Mouse (Mus musculus): Measurements from ENCODE around the gene Btbd9.

The Btbd9 gene

DNA sequence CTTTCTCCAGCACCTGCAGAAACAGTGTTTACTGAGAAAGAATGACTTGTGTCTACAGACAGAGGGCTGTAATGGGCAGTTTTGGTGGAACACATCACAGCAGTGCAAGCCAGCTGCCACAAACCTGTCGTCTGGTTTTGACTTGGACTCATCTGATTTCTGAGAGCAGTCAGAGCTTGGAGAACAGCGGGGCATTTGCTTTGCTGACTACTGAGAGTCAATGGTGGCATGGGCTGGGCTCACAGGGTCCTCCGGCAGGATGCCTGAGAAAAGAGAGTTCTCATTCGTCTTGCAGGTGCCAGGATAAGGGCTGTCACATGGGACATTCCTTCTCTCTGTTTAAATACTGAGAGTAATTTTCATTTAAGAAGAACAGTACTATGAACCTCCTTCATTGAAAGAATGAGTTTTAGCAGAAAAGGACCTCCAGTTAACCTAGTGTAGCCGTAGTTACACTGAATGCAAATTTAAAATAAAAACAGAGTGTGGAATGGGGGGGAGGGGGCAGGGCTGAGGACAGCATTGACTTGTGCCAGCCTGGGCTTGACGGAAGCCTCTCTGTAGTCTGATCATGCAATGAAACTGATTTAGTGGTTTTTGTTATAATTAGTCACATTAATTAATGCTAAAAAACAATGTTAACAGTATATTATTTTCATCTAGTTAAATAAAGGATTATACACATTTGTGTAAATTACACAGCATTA, 122.0 kb downstream of the Btbd9 start:
- DNase-seq (ENCODE audit: low read depth, low spot score): no peak

DNA sequence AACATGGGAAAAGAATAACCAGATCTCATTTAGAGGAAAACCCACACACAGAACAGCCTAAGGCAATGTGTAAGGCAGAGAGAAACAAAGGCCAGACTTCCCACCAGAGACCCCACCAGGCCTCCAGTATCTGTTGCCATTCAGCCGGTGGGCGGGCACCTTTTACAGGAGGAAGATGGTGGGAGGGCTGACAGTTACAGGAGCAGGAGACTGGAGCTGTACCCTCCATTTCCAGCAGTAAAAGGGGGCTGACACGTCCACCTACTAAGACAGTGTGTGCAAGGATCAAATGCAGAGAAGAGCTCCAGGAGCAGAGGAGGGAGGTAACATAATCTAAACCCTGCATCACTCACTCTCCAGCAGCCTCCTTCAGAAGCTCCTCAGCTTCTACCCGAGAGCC, 123.0 kb downstream of the Btbd9 start:
- DNase-seq (ENCODE audit: low read depth, low spot score): no peak

DNA sequence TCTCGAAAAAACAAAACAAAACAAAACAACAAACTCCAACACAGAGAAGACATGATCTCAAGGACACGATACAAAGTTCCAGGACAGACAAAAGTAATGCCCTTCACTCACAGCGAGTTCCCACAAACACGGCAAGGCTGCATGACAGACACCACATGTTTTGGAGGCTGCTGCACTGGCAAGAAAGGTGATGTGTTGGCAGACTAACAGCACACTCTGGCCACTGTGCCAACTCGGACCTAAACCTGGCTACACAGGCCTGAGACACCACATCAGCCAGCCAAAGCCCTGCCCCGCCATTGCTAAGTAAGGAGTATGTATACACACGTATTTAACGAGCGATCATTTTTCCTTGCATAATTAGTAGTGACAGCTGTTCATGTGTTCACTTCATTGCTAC, 123.9 kb downstream of the Btbd9 start:
- no peak for DNase-seq (ENCODE audit: low read depth, low spot score)

DNA sequence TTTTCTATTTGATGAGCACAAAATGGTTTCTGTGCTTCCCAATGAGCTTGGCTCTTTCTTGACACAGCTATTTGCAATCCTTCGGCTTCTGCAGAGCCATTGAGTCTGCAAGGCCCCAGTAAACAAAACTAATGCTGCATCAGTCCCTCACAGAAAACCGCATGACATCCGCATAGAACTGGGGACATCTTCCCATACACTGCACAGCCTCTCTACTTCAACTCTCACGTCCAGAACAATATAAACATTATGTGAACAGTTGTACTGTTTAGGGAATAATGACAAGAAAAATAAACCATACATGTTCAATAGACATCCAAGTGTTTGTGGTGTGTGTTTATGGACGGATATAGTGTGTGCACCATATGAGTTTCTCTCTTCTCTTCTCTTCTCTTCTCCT, 127.7 kb downstream of the Btbd9 start:
- DNase-seq (ENCODE audit: low read depth, low spot score): no peak

DNA sequence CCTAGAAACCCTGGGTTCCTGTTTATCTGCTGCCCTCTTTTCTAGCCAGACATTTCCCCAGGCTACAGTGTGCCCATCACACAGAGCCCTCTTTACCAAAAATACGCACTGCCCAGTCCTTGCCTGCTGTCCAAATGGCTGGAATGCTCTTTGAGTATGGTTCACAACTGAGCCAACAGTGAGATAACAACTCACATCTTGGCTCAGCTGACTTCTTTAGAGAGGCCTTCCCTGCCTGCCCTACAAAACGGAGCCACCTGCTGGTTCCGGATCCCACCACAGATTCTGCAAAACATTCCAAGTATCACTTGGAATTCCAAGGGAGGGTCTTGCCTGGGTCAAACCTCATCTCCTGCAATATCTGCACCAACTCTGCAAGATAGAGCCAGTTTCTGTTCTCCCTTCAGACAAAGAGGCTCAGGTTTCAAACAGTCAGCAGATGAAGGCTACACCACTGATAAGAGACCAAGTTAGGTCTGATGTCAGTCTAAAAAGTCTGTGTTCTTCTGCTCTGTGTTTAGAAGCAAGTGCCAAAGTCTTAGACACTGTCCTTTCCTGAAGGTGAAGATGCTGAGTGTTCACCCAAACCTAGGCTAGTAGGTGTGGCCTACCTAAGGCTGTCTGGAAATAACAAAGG, 130.4 kb downstream of the Btbd9 start:
- DNase-seq (ENCODE audit: low read depth, low spot score): no peak

DNA sequence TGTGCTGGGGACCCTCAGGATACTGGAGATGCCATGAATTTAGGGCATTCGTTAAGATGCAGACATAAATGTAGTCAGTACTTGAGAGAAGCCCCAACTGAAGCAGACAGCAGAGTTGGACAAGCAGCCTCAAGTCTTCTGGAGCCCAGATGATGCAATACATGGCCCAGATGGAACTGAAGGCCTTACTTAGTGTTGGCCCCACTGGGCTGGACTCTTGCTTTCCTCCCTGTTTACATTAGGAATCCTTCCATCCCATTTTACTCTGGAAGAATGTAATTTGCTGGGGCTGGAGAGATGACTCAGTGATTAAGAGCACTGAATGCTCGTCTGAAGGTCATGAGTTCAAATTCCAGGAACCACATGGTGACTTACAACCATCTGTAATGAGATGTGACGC, 136.6 kb downstream of the Btbd9 start:
- no peak for DNase-seq (ENCODE audit: low read depth, low spot score)

DNA sequence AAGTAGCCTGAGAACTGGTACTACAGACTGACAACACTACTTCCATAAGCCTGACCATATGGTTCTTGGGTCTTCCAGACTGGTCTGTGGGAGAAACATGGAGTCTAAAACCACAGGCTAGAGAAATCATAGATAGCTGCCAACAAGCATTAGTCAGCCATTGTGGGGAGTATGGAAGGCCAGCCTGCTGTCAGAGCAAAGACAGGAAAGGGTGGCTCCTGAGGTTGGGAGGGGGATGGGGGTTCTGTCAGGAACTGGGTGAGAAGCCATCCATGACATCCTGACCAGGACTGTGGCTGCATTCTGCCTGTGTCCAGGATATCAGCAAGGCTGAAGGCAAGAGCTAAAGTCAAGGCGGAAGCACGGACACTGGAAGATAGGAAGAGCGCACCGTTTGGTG, 137.5 kb downstream of the Btbd9 start:
- DNase-seq (ENCODE audit: low read depth, low spot score): no peak

DNA sequence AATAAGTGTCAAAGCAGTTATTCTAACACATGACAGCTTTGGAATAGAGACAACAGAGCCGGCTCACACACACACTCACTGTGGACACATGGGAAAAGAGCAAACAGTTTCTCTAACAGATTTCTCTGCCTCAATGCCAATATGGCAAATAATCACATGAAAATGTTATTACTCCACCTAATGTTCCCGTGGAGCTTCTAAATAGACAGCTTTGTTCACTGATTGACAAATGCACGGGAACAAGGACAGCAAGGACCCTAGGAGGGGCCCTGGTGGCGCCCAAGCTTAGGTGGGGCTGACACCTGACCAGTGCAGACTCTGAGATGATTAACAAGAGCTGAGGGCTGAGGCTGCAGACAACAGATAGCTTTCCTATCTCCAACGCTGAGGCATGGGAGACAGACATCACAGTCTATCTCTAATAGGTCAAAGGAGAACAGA, 140.2 kb downstream of the Btbd9 start:
- no peak for DNase-seq (ENCODE audit: low read depth, low spot score)

DNA sequence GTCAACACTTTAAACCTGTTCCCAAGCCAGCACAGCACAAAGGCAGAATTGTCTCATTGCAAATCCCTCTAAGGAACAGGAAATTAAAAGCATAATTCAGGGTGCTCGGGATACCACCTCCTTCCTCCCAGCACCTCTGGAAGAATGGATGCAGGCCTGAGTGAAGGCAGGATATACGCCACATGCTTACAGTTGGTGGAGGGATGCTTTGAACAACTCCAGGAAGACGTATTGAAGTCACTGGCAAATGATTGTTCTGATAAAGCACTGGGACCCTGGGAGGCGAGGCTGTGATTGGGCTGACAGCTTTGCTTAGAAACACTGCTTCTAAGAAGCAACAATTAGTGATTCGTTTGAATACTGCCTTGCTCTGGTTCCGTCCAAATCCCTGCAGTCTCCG, 140.8 kb downstream of the Btbd9 start:
- no peak for DNase-seq (ENCODE audit: low read depth, low spot score)

DNA sequence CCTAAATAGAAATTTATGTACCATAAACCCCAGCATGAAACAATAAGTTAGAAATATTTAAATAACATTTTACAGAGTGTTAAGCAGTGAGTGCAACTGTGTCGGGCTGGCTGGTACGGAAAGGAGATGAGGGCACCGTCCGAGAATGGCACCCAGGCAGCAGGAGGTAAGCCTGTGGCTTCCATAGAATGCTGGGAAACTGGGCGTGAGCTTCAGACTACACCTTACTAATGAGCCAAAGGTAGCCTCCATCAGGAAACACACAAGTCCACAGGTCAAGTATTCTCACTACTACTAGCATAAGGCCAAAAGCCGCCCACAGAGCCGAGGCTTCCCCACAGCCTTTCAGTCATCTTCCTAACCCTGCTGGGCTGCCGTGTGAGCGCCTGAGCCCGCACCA, 144.2 kb downstream of the Btbd9 start:
- DNase-seq (ENCODE audit: low read depth, low spot score): no peak

DNA sequence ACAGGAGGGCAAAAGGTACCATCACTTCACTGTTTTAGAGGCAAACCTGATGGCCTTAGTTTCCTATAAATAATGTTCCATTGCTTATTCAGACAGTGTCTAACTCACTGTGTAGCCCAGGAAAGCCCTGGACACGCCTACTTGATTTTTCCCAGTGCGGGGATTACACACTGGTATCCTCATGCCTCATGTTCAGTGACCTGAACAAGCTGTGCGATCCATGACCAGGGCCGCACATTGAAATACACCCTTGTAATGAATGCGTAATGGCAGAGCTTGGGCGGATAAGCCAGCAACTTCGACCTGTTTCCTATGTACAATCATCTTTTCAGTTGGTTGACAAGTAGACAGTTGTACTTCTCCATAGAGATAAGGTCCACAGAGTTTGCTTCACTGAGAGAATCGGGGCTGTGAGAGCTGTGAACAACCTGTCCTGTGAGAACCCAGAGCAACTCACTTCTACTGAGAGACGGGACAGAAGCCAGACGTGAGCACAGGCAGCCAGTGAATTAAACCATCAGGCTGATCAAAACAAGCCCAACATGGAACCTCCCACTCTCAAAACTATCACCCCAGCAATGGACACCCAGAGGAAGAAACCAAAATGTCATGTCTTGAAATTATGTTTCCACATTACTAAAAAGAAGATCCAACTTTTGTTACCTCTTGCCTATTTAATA, 145.2 kb downstream of the Btbd9 start:
- DNase-seq (ENCODE audit: low read depth, low spot score): no peak

DNA sequence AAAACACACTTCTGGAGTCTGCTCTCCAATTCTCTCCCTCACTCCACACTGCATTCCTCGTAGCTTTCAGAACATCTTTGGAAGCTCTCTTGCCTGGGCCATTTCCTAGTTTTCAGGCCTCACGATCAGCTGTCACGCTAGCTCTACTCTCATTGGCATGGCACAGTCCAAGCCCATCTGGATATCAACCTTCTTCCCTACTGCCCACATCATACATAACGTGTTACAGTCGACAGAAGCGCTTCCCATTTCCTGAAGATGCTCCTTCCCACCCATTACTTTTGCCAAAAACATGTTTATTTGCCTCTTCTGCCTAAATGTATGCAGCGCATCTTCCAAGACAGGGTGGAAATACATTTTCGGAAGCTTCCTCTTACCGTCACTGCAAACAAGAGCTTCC, 147.6 kb downstream of the Btbd9 start:
- DNase-seq (ENCODE audit: low read depth, low spot score): peak; percentile 56

DNA sequence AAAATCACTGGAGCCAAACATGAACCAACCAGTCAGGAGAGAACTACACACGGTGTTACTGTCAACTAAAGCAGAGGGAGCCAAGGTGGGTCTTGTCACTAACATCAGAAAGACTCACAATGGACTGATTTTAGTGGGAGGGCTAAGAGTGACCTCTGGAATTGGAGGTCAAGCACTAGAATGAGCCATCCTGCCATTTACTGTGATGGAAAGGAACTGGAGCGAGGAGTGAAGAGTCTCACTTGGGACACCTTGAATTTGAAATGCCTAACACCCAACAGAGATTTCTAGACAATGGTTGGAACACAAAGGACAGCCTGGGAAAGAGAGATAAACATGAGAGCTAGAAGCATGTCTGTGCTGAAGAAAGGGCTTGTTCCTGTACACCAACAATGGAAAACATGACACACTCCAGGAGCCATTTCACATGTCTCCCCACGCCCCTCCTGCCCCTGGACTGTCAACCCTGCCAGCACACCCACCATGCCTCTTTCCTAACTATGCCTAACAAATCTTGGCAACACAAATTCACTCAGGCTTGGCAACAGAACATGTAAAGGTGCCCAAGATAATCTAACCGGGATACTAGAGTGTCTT, 152.9 kb downstream of the Btbd9 start:
- DNase-seq (ENCODE audit: low read depth, low spot score): no peak

DNA sequence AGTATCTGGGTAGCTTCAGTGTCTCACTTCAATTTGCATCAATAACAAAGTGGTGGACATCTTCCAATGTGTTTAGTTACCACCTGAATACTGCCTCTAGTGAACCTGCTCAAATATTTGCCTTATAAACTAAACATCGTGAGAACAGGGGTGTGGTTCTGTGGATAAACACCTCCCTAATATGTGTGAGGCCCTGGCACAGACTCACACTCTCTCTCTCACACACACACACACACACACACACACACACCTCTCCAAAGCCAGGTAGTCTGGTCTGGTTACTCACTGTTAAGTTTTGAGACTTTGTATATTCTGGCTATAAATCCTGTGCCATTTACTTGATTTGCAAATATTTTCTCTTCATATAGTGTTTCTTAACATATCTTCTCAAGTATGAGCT, 154.0 kb downstream of the Btbd9 start:
- no peak for DNase-seq (ENCODE audit: low read depth, low spot score)

DNA sequence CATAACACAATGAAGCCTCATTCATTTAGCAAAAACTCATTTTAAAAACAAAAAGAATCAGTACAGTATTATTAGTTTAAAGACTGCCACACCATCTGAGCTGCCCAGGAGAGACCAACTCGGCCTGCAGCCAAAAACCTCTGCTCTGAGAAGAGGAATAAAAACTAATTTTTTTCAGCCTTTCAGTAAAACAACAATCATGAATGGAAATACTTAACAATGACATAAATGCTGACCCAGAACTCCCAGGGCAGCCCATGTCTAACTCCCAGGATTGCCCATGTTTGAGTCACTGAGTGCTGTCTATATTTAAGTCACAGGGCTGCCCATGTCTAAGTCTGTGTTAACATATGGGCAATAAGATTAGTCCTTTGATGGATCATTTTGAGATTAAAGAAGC, 155.0 kb downstream of the Btbd9 start:
- DNase-seq (ENCODE audit: low read depth, low spot score): no peak

DNA sequence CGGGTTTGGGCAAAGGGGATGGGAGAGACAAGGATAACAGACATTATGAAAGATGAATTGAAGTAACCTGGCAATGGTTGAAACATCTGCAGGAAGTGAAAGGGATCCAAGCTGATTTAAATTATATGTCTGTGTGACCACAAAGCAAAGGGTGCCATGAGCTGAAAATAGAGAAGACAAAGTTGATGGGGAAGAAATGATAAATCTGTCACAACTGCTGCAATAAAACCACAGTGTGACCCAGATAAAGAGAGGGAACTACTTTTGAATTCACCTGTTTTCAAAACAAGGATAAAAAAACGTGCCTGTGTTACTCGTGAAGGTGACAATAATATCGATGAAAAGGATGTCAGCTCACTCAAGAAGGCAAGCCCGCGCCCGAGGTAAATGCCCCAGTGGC, 156.8 kb downstream of the Btbd9 start:
- DNase-seq (ENCODE audit: low read depth, low spot score): no peak

DNA sequence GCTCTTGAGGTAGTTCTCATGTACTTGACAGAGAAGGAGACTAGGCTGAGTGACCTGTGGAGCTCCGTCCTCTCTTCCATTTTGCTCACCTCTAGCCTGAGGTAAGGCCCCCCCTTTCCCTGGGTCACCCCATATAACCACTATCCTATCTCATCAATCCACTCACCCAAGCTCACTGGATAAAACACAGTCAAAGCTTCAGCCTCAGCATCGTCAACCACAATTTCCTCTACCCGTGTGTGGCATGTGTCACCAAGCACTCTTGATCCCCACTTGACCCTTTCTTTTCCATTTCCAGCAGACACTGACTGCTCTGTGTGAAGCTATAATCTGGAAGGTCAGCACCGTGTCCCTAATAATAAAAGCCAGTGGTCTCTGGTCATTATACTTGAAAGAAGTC, 157.8 kb downstream of the Btbd9 start:
- no peak for DNase-seq (ENCODE audit: low read depth, low spot score)

DNA sequence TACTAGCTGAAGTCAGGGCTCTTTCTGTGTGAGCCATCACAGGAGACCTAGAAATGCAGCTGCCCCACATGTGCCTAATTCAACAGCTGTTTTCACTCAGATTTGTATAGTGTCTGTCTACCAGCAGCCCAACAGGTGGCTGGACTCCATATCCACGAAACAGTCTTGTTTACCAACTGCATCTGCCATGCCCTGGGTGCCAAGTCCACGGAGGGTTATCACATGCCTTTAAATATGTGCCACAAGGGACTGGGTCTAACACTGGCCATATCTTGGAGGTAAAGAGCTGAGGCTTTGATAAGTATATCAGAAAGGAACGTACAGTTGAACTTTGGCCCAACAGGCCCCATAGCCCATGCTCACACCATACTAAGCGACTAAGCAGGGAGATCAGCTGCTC, 159.2 kb downstream of the Btbd9 start:
- DNase-seq (ENCODE audit: low read depth, low spot score): no peak

DNA sequence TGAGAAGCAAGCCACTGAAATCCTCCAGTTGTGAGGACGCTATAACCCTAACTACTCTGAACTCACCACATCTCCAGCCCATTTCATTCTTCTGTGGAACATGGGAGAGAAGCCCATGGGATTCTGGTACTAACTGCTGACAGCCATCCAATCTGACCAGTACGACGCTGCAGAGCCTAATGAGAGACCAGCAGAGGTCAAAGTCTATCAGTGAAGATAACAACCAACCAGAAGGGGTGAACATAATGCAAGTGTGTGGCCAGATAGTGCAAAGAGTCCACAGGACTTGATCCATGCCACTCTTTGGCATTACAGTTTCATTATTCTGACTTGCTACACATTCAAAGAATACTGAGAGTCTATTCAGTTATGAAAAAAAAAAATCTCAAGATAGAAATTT, 160.6 kb downstream of the Btbd9 start:
- DNase-seq (ENCODE audit: low read depth, low spot score): no peak

DNA sequence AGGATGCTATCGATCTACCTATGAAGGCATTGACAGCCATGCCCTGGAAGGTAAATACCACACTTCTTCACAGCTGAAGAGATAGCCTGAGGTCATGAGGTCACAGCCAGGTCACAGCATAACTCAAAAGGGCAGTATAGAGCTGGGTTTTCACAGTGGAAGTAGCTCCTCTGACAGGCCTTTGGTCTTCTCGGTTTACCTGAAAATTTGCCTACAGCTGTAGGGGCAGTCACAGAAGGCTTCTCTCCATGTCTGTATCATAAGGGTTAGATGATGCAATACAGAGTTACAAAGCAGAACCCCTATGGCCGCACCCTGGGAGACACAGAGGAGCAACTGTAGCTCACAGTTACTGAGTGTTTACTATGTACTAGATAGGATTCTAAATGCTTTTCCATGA, 163.3 kb downstream of the Btbd9 start:
- no peak for DNase-seq (ENCODE audit: low read depth, low spot score)

DNA sequence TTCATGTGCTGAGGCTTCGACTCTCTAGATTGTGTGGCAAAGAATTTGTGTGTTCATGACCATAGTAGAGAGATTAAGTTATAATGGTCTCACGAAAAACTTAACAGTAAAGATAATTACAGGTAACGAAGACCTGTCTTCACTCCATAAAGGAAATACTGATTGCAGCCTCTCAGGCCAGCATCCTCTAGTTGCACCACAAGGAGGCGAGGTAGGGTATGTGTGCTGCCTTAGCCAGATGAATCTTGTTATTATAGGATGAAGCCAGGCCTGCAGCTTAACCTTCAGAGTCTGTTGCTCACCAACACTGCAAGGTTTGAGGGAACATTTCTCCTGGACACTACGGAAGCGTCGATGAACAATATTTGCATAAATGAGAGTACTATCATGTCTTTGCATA, 170.3 kb downstream of the Btbd9 start:
- DNase-seq (ENCODE audit: low read depth, low spot score): no peak

DNA sequence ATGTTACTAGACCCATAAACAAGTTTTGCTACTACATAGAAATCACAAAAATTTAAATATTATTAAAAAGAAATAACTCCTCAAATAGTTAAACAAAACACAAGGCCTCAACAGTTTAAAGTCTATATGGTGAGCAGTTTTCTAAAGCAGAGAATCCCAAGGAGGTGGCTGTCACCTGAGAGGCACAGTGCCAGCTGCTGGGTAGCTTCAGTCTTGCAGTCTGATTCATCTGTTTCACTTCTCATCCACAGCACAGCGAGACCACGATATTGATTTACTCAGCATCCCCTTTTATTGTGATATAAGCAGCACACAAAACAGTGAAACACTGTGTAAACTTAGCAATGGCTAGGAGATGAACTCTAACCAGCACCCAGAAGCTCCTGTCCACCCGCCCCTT, 173.4 kb downstream of the Btbd9 start:
- no peak for DNase-seq (ENCODE audit: low read depth, low spot score)

DNA sequence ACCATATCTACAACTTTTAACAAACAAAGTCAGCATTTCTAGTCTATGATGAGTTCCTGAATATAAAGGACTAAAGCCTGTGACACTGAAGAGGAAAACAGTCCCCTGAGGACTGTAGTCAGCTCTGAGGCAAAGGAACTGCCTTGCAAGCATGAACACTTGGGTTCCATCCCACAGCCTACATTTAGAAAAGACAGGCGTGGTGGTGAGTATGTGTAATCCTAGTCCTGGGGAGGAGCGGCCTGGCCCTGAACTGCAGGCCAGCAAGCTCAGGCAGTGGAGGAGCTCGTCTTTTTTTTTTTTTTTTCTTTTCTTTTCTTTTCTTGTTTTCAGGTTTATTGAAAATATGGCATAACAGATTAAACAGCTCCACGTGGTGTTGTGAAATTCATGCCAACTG, 181.0 kb downstream of the Btbd9 start:
- DNase-seq (ENCODE audit: low read depth, low spot score): no peak
